Mouse (Mus musculus) heart, embryonic 11.5 days (tissue): ENCODE measurements around the gene Padi6. TPM values are rescaled to one million over a fixed set of nuclear protein-coding genes. Genes with fewer than 3 reads are reported as not detected.

Source experiments
- ATAC-seq: fragments of 200-750 bp; cut with Nextera tagmentation; replicated peaks from 2 replicates; pipeline ENCODE4 v1.8.0; 2017; ENCODE audit warnings: moderate library complexity; ENCODE audit not compliant: insufficient number of reproducible peaks, low FRiP score, low TSS enrichment
- H3K27ac ChIP-seq: fragments of 300-500 bp; sonication (generic); 2 replicates; pipeline ENCODE4 v1.5.1; 2014; ENCODE audit warnings: mild to moderate bottlenecking, low read depth, low read length
- H3K27me3 ChIP-seq: fragments of 300-500 bp; sonication (generic); 2 replicates; pipeline ENCODE4 v1.6.1; 2014; ENCODE audit warnings: mild to moderate bottlenecking, low read length, mixed read lengths; ENCODE audit not compliant: control insufficient read depth, insufficient read depth
- H3K36me3 ChIP-seq: fragments of 300-500 bp; sonication (generic); 2 replicates; pipeline ENCODE4 v1.6.1; 2014; ENCODE audit warnings: mild to moderate bottlenecking, low read length, moderate library complexity, mixed read lengths; ENCODE audit not compliant: control insufficient read depth, insufficient read depth
- H3K4me1 ChIP-seq: fragments of 300-500 bp; sonication (generic); 2 replicates; pipeline ENCODE4 v1.6.1; 2014; ENCODE audit warnings: low read length; ENCODE audit not compliant: control insufficient read depth, insufficient read depth
- H3K4me2 ChIP-seq: fragments of 300-500 bp; sonication (generic); 2 replicates; pipeline ENCODE4 v1.6.1; 2014; ENCODE audit warnings: mild to moderate bottlenecking, moderate library complexity
- H3K4me3 ChIP-seq: fragments of 300-500 bp; sonication (generic); 2 replicates; pipeline ENCODE4 v1.5.1; 2014; ENCODE audit warnings: low read depth, low read length
- H3K9ac ChIP-seq: fragments of 300-500 bp; sonication (generic); 2 replicates; pipeline ENCODE4 v1.6.1; 2014; ENCODE audit warnings: mild to moderate bottlenecking, low read depth, low read length, moderate library complexity
- H3K9me3 ChIP-seq: fragments of 300-500 bp; sonication (generic); replicated peaks from 2 replicates; pipeline ENCODE4 v1.6.1; 2016; ENCODE audit warnings: low read length; ENCODE audit not compliant: control insufficient read depth
- WGBS: fragments of 180-500 bp; shearing (Covaris S2); extraction: QIAGEN DNeasy Blood & Tissue Kit; methylation state at CpG from one replicate; pipeline ENCODE4 v1.1.7; 2014; ENCODE audit not compliant: insufficient replicate concordance; 5-methylcytosine and 5-hydroxymethylcytosine counted together
- microRNA-seq: library from miRNA; unstranded; fragments of <30 nt; microRNA quantifications from one replicate; pipeline ENCODE4, GENCODE M21; 2016; ENCODE audit warnings: borderline number of aligned reads
- polyA plus RNA-seq: library from polyadenylated mRNA; unstranded; fragments of >200 nt; fragmentation: Nextera tagmentation; extraction: Ambion mirVana; gene quantifications from 2 replicates; pipeline ENCODE4 v1.2.1, GENCODE M21; 2014

Gene Padi6
- polyA plus RNA-seq, 1 experiment from 2014 or later, result not detected

- ATAC-seq, result peak; percentile 44; the same call in 1 of the 2 replicates
- no peak overlapping the region for H3K9ac ChIP-seq
Measured at GRCm38 (mm10) chr4:140683608-140684007, 58.8 kb downstream of the Padi6 start.

GRCm38 (mm10) chr4:140680731-140681397, 61.6 kb downstream of the Padi6 start:
- no peaks in the 10 kb centered on the region for H3K36me3 ChIP-seq
- no peaks in the 10 kb centered on the region for H3K27me3 ChIP-seq
- ATAC-seq, result no peak
- peaks cover 12% of the 10 kb centered on the region for H3K4me1 ChIP-seq
- no peak overlapping the region for H3K4me3 ChIP-seq
- no peak overlapping the region for H3K4me2 ChIP-seq
- no peak overlapping the region for H3K27ac ChIP-seq
- H3K9ac ChIP-seq, result no peak overlapping the region
- H3K9me3 ChIP-seq, result no peaks in the 10 kb centered on the region
- 48% methylated on average over 8 of the region's 8 CpGs for WGBS

More at GRCm38 (mm10) chr4:140683608-140684007, 58.8 kb downstream of the Padi6 start:
- H3K4me3 ChIP-seq, result peak overlapping the region; percentile 30; the same call in 1 of the 2 replicates
- H3K4me2 ChIP-seq, result peak overlapping the region; percentile 66
- H3K9me3 ChIP-seq, result no peaks in the 10 kb centered on the region
- peaks cover 12% of the 10 kb centered on the region for H3K4me1 ChIP-seq
- no peaks in the 10 kb centered on the region for H3K36me3 ChIP-seq
- 26% methylated on average over 8 of the region's 8 CpGs for WGBS
- H3K27me3 ChIP-seq, result no peaks in the 10 kb centered on the region
- 0 out of 2 replicates have a peak overlapping the region, but pooled peaks have one; percentile 59 for H3K27ac ChIP-seq

- ATAC-seq, result no peak
- H3K4me1 ChIP-seq, result peaks cover 12% of the 10 kb centered on the region
- peak overlapping the region; percentile 44; the same call in 1 of the 2 replicates for H3K4me2 ChIP-seq
- H3K27ac ChIP-seq, result no peak overlapping the region
- H3K36me3 ChIP-seq, result no peaks in the 10 kb centered on the region
- WGBS, result 21% methylated on average over 18 of the region's 18 CpGs
- no peaks in the 10 kb centered on the region for H3K9me3 ChIP-seq
- H3K27me3 ChIP-seq, result no peaks in the 10 kb centered on the region
- H3K4me3 ChIP-seq, result no peak overlapping the region
- no peak overlapping the region for H3K9ac ChIP-seq
Measured at GRCm38 (mm10) chr4:140679723-140680380, 62.6 kb downstream of the Padi6 start.

GRCm38 (mm10) chr4:140679038-140679437, 63.4 kb downstream of the Padi6 start:
- no peaks in the 10 kb centered on the region for H3K36me3 ChIP-seq
- peaks cover 6% of the 10 kb centered on the region for H3K4me1 ChIP-seq
- no peak overlapping the region for H3K27ac ChIP-seq
- H3K27me3 ChIP-seq, result no peaks in the 10 kb centered on the region
- H3K9ac ChIP-seq, result no peak overlapping the region
- 14% methylated on average over 5 of the region's 5 CpGs for WGBS
- H3K9me3 ChIP-seq, result no peaks in the 10 kb centered on the region
- no peak for ATAC-seq
- H3K4me2 ChIP-seq, result no peak overlapping the region
- no peak overlapping the region for H3K4me3 ChIP-seq

Small RNAs within 50 kb of the gene (microRNA-seq; reads per million reads assigned to microRNA genes)
- gene Gm23045 (not detected), gene Gm25951 (not detected)

Other genes starting within 250 kb of the Padi6 start
- gene Arhgef10l, start 76.6 kb downstream of the Padi6 start, polyA plus RNA-seq, result 9.7 and 12.9 TPM in 2 replicates
- gene Rcc2, start 42.1 kb downstream of the Padi6 start, polyA plus RNA-seq, result 23.3 and 24.6 TPM in 2 replicates
- gene Padi4, start 31.6 kb upstream of the Padi6 start, polyA plus RNA-seq, result 1.9 and 2.4 TPM in 2 replicates
- gene Padi3, start 68.0 kb upstream of the Padi6 start, polyA plus RNA-seq, result 0.39 and 0.63 TPM in 2 replicates
- 0.19 and 0.24 TPM in 2 replicates for gene Padi1, start 103.1 kb upstream of the Padi6 start, polyA plus RNA-seq
- gene Padi2, start 163.7 kb upstream of the Padi6 start, polyA plus RNA-seq, result 3.8 and 5.9 TPM in 2 replicates
- 760 and 778 TPM in 2 replicates for gene Sdhb, start 218.6 kb upstream of the Padi6 start, polyA plus RNA-seq
- 18.2 and 18.9 TPM in 2 replicates for gene Atp13a2, start 244.2 kb upstream of the Padi6 start, polyA plus RNA-seq